Mouse (Mus musculus): ENCODE measurements around the gene Fhit. TPM values are rescaled to one million over a fixed set of nuclear protein-coding genes. Genes with fewer than 3 reads are reported as not detected.
"Not testable (repeated sequence)": the region's sequence is repeated elsewhere in the genome, so short reads cannot be mapped to it uniquely, and the experiment has no call there.

Fhit gene
- total RNA-seq, 2 experiments from 2014 or later: 4.7 to 5.2 TPM

DNA sequence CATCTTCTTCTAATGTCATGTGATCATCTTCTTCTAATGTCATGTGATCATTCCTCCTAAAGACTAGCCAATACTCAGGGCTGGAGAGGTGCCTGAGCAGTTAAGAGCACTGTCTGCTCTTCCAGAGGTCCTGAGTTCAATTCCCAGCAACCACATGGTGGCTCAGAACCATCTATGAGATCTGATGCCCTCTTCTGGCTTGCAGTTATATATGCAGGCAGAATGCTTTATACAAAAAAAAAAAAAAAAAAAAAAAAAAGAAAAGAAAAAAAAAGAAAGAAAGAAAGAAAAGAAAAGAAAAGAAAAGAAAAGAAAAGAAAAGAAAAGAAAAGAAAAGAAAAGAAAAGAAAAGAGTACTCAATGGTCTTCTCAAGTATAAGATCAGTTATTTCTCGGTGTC lies 407.0 kb downstream of the Fhit start:
- intact Hi-C loops (cut with DNase I); DNase-seq (ENCODE audit: extremely low spot score in 1 of 2, low spot score in 2 of 2): not testable (repeated sequence)

GRCm38 (mm10) chr14:10738076-10738475 lies 423.8 kb downstream of the Fhit start:
- intact Hi-C loops (cut with DNase I): no loop called here

GRCm38 (mm10) chr14:10722525-10722924 lies 439.3 kb downstream of the Fhit start:
- intact Hi-C loops (cut with DNase I): no loop called here
- peak in 1 of 2 experiments; percentile 32 for DNase-seq (ENCODE audit: extremely low spot score in 1 of 2, low spot score in 2 of 2)

More at GRCm38 (mm10) chr14:10738076-10738475, 423.8 kb downstream of the Fhit start:
- no peak for DNase-seq (ENCODE audit: extremely low spot score in 1 of 2, low spot score in 2 of 2)

DNA sequence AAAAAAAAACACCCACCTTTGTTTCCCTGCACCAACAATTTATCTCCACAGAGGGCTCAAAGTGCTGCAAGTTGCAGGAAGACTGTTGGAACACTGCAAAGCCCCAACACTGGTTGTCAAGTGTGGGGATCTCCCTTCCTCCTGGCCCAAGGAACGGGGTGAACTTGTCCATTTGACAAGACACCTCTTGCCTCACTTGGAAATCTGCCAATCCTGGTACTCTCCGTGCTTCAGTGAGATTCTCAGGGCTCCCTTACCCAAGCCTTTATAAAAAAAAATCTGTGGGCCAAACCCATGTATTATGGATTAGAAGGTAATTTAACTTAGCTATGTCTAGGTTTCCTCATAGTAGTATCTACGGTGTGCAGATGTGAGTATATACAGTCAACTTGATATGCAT lies 448.9 kb downstream of the Fhit start:
- intact Hi-C loops (cut with DNase I): no loop called here
- peak in 1 of 2 experiments; percentile 18 for DNase-seq (ENCODE audit: extremely low spot score in 1 of 2, low spot score in 2 of 2)

DNA sequence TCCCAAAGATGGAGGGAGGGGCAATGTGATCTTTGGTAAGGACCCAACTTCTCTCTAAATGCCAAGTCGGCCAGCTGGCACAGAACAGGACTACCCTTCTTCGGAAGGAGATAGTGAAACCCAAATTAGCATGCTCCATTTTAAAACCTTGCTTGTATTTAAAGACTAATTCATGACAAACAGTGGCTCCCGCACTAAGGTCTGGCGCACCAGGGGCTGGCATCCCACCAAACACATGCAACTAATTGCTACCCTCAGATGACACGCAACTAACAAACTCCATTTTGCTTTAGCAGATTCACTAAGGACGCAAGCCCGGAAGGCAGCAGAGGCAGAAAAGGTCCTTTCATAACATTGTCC lies 449.3 kb downstream of the Fhit start:
- DNase-seq (ENCODE audit: extremely low spot score in 1 of 2, low spot score in 2 of 2): peak; percentile 68 to 72

DNA sequence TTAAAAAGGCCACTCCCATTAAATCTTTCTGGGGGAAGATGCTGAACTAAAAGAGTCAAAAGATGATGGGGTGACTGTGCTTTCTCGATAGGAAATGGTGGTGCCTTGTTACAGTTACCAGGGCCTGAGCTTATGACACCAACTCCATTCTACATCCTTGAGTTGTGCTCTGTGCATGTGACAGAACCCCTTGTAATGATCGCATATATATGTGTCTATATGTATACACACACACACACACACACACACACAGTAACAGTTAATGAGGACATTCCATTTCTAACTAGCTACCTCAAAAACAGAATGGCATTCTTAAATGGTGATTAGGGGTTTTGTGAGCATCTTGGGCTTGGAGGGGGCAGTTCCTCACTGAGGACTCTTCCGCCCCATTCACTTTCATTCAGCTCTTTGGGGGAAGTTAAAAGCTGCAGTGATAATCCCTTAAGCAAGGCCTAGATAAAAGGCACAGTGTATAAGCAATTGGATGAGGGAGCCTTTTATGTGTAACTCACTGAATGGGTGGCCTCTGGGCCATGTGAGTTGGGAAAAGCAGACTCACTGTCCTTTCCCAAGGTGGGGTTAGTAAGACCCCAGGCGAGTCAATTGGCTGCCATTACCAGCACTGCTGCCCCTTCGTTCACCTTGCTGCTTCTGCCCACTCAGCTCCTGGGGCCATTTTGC lies 449.9 kb downstream of the Fhit start:
- intact Hi-C loops (cut with DNase I): no loop called here
- no peak for DNase-seq (ENCODE audit: extremely low spot score in 1 of 2, low spot score in 2 of 2)

More for the DNA sequence above, 449.3 kb downstream of the Fhit start:
- intact Hi-C loops (cut with DNase I): no loop called here

- intact Hi-C loops (cut with DNase I): no loop called here
- no peak for DNase-seq (ENCODE audit: extremely low spot score in 1 of 2, low spot score in 2 of 2)
Observed at GRCm38 (mm10) chr14:10710796-10711311, 451.0 kb downstream of the Fhit start.

GRCm38 (mm10) chr14:10701707-10702106 lies 460.1 kb downstream of the Fhit start:
- intact Hi-C loops (cut with DNase I): no loop called here
- no peak for DNase-seq (ENCODE audit: extremely low spot score in 1 of 2, low spot score in 2 of 2)

GRCm38 (mm10) chr14:10680041-10680440 lies 481.8 kb downstream of the Fhit start:
- intact Hi-C loops (cut with DNase I): no loop called here
- peak in 1 of 2 experiments; percentile 7 for DNase-seq (ENCODE audit: extremely low spot score in 1 of 2, low spot score in 2 of 2)

DNA sequence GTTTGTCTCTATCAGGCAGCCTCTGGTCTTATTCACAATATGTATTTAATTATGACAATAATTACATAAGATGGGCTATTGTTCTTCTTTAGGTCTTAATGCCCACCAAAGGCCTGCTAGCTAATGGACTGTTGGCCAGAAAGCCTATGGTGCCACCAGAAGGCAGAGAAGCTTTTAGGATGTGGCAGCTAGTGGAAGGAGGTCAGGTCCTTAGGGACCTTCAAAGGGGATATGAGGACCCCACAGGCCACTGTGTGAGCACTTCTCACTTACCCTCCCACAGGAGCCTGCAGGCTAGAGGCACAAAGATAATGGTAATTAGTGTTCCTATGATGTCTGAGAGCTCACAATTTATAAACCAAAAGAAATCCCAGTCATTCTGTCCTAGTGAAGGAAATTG lies 482.2 kb downstream of the Fhit start:
- intact Hi-C loops (cut with DNase I): no loop called here
- no peak for DNase-seq (ENCODE audit: extremely low spot score in 1 of 2, low spot score in 2 of 2)

DNA sequence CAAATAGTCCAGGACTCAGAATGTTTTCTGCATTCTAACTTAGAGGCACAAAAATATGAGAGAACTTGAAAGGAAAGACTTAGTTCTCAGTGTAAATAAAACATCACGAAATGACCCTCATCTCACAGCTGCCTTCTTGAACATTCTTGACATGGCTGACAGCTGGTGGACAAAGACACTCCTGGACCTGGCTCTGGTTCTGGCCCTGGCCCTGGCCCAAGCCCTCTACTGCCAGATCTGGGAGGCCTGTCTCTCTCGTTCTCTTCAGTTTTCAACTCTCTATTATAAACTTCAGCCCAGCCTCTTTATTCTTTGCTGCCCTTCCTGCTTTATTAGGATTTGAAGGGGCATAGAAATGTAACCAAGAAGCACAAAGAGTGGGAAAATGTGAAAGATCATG lies 484.2 kb downstream of the Fhit start:
- no peak for DNase-seq (ENCODE audit: extremely low spot score in 1 of 2, low spot score in 2 of 2)
- intact Hi-C loops (cut with DNase I): no loop called here

DNA sequence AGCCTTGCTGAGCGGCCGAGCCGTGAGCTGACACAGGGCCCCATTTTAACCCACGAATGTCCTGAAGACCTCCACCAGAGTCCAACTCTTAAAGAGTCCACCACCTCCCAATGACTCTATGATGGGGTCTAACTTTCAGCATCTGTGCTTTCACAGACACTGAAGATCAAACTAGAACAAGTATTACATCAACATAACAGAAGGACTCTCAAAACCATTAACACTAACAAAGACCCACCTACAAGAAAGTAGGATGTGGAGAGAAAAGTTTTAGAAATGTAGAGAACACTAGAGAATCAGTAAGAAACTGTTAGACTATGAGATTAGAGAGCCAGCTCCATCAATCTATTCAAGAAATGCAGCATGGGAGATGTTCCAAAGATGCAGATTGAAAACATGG lies 501.6 kb downstream of the Fhit start:
- intact Hi-C loops (cut with DNase I): no loop called here

DNA sequence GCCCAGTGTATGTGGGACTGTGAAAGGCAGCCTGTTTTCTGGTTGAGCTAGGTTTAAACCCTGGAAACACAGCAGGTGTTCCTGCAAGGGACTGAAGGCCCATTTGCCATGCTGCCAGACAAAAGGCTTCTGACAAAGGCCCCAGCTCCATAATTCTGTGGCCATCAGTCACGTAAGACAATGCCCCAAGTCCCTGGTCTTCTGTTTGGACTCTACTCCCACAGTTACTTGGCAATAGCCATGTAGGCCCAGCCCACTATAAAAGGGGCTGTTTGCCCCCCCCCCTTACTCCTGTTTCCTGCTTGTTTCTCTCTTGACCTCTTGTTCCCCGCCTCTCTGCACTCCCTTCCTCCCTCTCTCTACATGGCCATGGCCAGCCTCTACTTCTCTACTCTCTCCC lies 502.5 kb downstream of the Fhit start:
- intact Hi-C loops (cut with DNase I): no loop called here
- DNase-seq (ENCODE audit: extremely low spot score in 1 of 2, low spot score in 2 of 2): no peak

More for the DNA sequence above, 501.6 kb downstream of the Fhit start:
- DNase-seq (ENCODE audit: extremely low spot score in 1 of 2, low spot score in 2 of 2): no peak

GRCm38 (mm10) chr14:10658219-10658618 lies 503.6 kb downstream of the Fhit start:
- DNase-seq (ENCODE audit: extremely low spot score in 1 of 2, low spot score in 2 of 2): no peak
- intact Hi-C loops (cut with DNase I): no loop called here

DNA sequence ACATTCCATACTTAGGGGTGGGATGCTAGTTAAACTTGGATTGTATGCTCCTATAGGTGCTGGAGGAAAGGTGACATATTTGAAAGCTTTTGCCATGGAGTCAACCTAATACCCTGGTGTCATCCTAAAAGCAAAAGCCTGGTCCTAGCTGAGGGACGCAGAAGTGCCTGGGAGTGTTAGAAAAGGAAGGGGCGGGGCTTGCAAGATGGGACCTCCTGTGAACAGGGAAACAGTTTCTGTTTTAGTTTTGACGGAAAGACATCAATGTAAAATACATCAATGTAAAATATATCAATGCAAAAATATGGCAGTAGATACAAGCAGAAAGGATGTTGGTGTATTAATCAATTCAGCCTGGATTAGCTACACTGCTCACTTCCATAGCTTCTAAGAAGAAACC lies 504.5 kb downstream of the Fhit start:
- intact Hi-C loops (cut with DNase I): no loop called here
- DNase-seq (ENCODE audit: extremely low spot score in 1 of 2, low spot score in 2 of 2): no peak

DNA sequence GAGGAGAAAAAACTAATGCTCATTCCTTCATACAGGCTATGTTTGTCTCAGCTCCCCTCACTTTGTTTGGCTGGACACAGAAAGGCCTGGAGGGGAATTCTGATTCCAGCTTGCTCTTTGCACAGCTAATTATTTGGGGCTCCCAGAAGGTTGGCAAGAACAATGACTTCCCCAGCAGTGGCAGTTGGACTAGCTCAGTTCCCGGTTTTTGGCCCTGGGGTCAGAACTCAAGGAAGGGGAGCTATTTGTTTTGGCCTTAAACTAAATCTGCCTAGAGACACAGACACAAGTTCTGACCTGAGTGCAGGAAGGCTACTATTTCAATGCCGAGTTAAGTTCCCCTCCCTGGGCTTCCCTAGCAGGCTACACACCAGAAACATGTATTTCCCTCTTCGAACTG lies 506.0 kb downstream of the Fhit start:
- DNase-seq (ENCODE audit: extremely low spot score in 1 of 2, low spot score in 2 of 2): no peak
- intact Hi-C loops (cut with DNase I): no loop called here

DNA sequence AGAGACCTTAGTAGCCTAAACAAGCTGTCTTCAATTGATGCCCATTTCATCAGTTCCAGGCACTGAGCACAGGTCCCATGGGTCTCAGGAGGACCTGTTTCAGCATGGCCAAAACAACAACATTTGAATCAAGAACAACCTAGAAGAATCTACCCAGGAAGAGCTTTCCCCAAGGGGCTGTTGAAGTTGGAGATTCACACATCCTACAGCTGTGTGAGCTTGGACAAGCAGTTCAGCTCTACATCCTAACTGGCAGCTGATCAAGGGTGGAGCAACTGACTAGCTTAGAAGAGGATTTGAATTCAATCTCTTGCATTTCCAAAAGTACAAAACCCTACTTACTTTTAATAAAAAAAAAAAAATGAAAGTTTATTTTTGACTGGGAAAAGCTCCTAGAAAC lies 514.0 kb downstream of the Fhit start:
- no peak for DNase-seq (ENCODE audit: extremely low spot score in 1 of 2, low spot score in 2 of 2)
- intact Hi-C loops (cut with DNase I): no loop called here

DNA sequence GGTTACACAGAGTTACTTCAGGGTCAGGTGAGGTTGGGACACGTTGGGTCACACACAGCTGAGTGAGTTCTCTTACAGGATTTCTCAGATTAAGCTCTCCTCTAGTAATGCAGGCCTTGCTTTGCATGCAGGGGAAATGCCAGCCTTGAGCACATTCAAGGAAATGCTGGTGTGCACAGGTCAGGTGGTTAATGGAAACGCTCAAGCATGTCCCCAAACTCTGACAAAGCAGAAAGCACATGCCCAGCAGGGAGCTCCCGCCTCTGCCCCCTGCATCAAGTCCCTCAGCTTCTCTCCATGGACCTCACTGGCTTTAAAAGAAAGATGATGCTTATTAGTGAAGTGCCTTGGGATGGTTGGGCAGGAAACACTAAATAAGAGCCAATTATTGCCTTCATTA lies 530.1 kb downstream of the Fhit start:
- intact Hi-C loops (cut with DNase I): no loop called here
- no peak for DNase-seq (ENCODE audit: extremely low spot score in 1 of 2, low spot score in 2 of 2)

DNA sequence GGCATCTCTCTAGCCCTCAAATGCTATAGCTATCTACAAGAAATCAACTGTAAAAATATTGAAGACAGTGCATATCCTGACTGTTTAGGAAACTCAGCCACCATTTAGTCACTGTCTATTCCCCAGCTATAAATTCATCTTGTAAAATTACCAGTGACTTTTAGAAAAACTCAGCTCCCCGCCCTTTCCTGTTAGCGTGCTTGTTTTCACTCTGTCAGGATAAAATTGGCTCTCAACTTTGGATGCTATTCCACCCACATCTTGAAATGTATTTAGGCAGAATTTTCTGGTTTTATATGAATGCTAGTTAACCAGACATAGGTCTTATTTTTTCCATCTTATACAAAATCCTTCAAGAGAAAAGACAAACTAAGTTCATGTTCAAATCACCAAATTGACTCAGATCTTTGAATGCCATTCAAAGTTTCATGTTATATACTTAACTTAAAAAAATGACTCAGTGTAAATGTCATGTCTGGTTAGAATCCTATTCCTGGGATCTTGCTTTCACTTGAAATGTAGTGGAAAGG lies 530.9 kb downstream of the Fhit start:
- peak in 1 of 2 experiments; percentile 35 for DNase-seq (ENCODE audit: extremely low spot score in 1 of 2, low spot score in 2 of 2)
- intact Hi-C loops (cut with DNase I): no loop called here

DNA sequence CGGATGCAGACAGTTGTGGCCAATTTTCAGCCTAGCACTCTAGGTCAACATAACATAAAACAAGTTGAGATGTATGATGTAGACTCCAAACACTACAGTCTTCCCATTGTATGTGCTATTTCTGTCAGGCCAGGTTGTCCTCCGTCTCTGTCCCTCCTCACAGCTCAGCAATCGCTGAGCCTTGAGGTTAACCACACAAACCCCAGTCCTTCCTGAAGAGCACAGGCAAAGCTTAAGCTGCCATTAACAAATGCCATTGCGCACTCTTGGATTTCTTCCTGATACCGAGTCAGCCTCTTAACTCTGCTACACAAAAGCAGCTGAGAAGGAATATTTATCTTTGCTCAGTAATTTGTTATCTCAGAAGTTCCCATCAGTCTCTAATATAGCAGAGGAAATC lies 568.4 kb downstream of the Fhit start:
- intact Hi-C loops (cut with DNase I): no loop called here
- DNase-seq (ENCODE audit: extremely low spot score in 1 of 2, low spot score in 2 of 2): no peak

Measured in left cerebral cortex, postnatal 10 days (tissue).